Mouse (Mus musculus) midbrain, embryonic 11.5 days (tissue): ENCODE measurements around the gene Esam. TPM values are rescaled to one million over a fixed set of nuclear protein-coding genes. Genes with fewer than 3 reads are reported as not detected.

Experiments used
- ATAC-seq: fragments of 200-750 bp; cut with Nextera tagmentation; 2 replicates; pipeline ENCODE4 v1.8.0; 2017; ENCODE audit warnings: moderate TSS enrichment, moderate library complexity; ENCODE audit not compliant: low FRiP score
- DNase-seq: peaks from one replicate; pipeline ENCODE4 v3.0.0; 2015; ENCODE audit warnings: low spot score; ENCODE audit errors: missing footprints
- H3K27ac ChIP-seq: fragments of 300-500 bp; sonication (generic); 2 replicates; pipeline ENCODE4 v1.5.1; 2014; ENCODE audit warnings: low read depth, low read length
- H3K27me3 ChIP-seq: fragments of 300-500 bp; sonication (generic); 2 replicates; pipeline ENCODE4 v1.6.1; 2014; ENCODE audit warnings: mild to moderate bottlenecking, low read length, moderate library complexity, mixed read lengths; ENCODE audit not compliant: control insufficient read depth, insufficient read depth
- H3K36me3 ChIP-seq: fragments of 300-500 bp; sonication (generic); 2 replicates; pipeline ENCODE4 v1.6.1; 2014; ENCODE audit warnings: mild to moderate bottlenecking, low read length, moderate library complexity, mixed read lengths; ENCODE audit not compliant: control insufficient read depth, insufficient read depth
- H3K4me1 ChIP-seq: fragments of 300-500 bp; sonication (generic); 2 replicates; pipeline ENCODE4 v1.6.1; 2014; ENCODE audit warnings: low read length; ENCODE audit not compliant: control insufficient read depth, insufficient read depth
- H3K4me2 ChIP-seq: fragments of 300-500 bp; sonication (generic); 2 replicates; pipeline ENCODE4 v1.6.1; 2014; ENCODE audit warnings: mild to moderate bottlenecking, moderate library complexity
- H3K4me3 ChIP-seq: fragments of 300-500 bp; sonication (generic); 2 replicates; pipeline ENCODE4 v1.5.1; 2014; ENCODE audit warnings: low read depth, low read length
- H3K9ac ChIP-seq: fragments of 300-500 bp; sonication (generic); 2 replicates; pipeline ENCODE4 v1.6.1; 2014; ENCODE audit warnings: low read length
- H3K9me3 ChIP-seq: fragments of 300-500 bp; sonication (generic); 2 replicates; pipeline ENCODE4 v1.6.1; 2016; ENCODE audit warnings: low read length; ENCODE audit not compliant: control insufficient read depth
- WGBS: fragments of 180-500 bp; shearing (Covaris S2); extraction: QIAGEN DNeasy Blood & Tissue Kit; methylation state at CpG from one replicate; pipeline ENCODE4 v1.1.7; 2014; 5-methylcytosine and 5-hydroxymethylcytosine counted together
- polyA plus RNA-seq: library from polyadenylated mRNA; unstranded; fragments of >200 nt; fragmentation: Nextera tagmentation; extraction: Ambion mirVana; gene quantifications from 2 replicates; pipeline ENCODE4 v1.2.1, GENCODE M21; 2014

Esam gene
- polyA plus RNA-seq, 1 experiment from 2014 or later, result 29.6 TPM

GRCm38 (mm10) chr9:37540226-37540625 lies 12.3 kb downstream of the Esam start:
- Histone ChIP-seq H3K4me2 (no peak overlapping the region), H3K27ac (no peak overlapping the region), H3K9ac (no peak overlapping the region), H3K27me3 (peaks cover 10% of the 10 kb centered on the region), H3K4me1 (peaks cover 10% of the 10 kb centered on the region), H3K4me3 (no peak overlapping the region), H3K36me3 (no peaks in the 10 kb centered on the region), H3K9me3 (no peaks in the 10 kb centered on the region)
- ATAC-seq (no peak), DNase-seq (no peak)
- WGBS, result 89% methylated on average over 4 of the region's 4 CpGs

GRCm38 (mm10) chr9:37540701-37541575 lies 13.1 kb downstream of the Esam start:
- Histone ChIP-seq H3K9ac (no peak overlapping the region), H3K27ac (no peak overlapping the region), H3K4me3 (no peak overlapping the region), H3K9me3 (no peaks in the 10 kb centered on the region), H3K4me1 (peaks cover 10% of the 10 kb centered on the region), H3K4me2 (no peak overlapping the region), H3K27me3 (peaks cover 17% of the 10 kb centered on the region), H3K36me3 (no peaks in the 10 kb centered on the region)
- DNase-seq (no peak), ATAC-seq (no peak)
- 81% methylated on average over 6 of the region's 6 CpGs for WGBS

- no peak for DNase-seq
- WGBS, result 80% methylated on average over 7 of the region's 7 CpGs
- no peak for ATAC-seq
- peaks cover 10% of the 10 kb centered on the region for H3K4me1 ChIP-seq
- H3K9me3 ChIP-seq, result no peaks in the 10 kb centered on the region
- H3K27ac ChIP-seq, result no peak overlapping the region
- H3K4me2 ChIP-seq, result no peak overlapping the region
- peaks cover 25% of the 10 kb centered on the region for H3K27me3 ChIP-seq
- no peak overlapping the region for H3K9ac ChIP-seq
- H3K4me3 ChIP-seq, result no peak overlapping the region
- no peaks in the 10 kb centered on the region for H3K36me3 ChIP-seq
Measured at GRCm38 (mm10) chr9:37541851-37542642, 14.2 kb downstream of the Esam start.

GRCm38 (mm10) chr9:37543869-37544440 lies 16.1 kb downstream of the Esam start:
- DNase-seq (peak; percentile 88), ATAC-seq (peak; percentile 10; the same call in 1 of the 2 replicates)
- no peak overlapping the region for H3K9ac ChIP-seq
- H3K36me3 ChIP-seq, result no peaks in the 10 kb centered on the region
- H3K27me3 ChIP-seq, result peaks cover 34% of the 10 kb centered on the region
- H3K9me3 ChIP-seq, result no peaks in the 10 kb centered on the region
- H3K4me3 ChIP-seq, result peak overlapping the region; percentile 11
- 24% methylated on average over 12 of the region's 12 CpGs for WGBS
- peak overlapping the region; percentile 46 for H3K4me2 ChIP-seq
- H3K27ac ChIP-seq, result no peak overlapping the region; the same call in 1 of the 2 replicates
- peaks cover 10% of the 10 kb centered on the region for H3K4me1 ChIP-seq

GRCm38 (mm10) chr9:37544447-37545165 lies 16.7 kb downstream of the Esam start:
- under 1% methylated on average over 29 of the region's 29 CpGs for WGBS
- peaks cover 40% of the 10 kb centered on the region for H3K27me3 ChIP-seq
- peak overlapping the region; percentile 46 for H3K4me2 ChIP-seq
- no peaks in the 10 kb centered on the region for H3K9me3 ChIP-seq
- no peak overlapping the region for H3K27ac ChIP-seq
- peaks cover 10% of the 10 kb centered on the region for H3K4me1 ChIP-seq
- H3K36me3 ChIP-seq, result no peaks in the 10 kb centered on the region
- ATAC-seq (peak; percentile 67), DNase-seq (peak; percentile 97)
- H3K9ac ChIP-seq, result 0 out of 2 replicates have a peak overlapping the region, but pooled peaks have one; percentile 1
- peak overlapping the region; percentile 16 for H3K4me3 ChIP-seq

- Histone ChIP-seq H3K36me3 (no peaks in the 10 kb centered on the region), H3K4me2 (peak overlapping the region; percentile 46), H3K27me3 (peaks cover 46% of the 10 kb centered on the region), H3K9ac (no peak overlapping the region), H3K4me1 (peaks cover 10% of the 10 kb centered on the region), H3K27ac (no peak overlapping the region), H3K9me3 (no peaks in the 10 kb centered on the region), H3K4me3 (peak overlapping the region; percentile 16)
- peak; percentile 57 for ATAC-seq
- peak; percentile 92 for DNase-seq
- WGBS, result 4% methylated on average over 17 of the region's 17 CpGs
Measured at GRCm38 (mm10) chr9:37545166-37545610, 17.3 kb downstream of the Esam start.

GRCm38 (mm10) chr9:37545847-37546452 lies 18.1 kb downstream of the Esam start:
- Histone ChIP-seq H3K4me3 (no peak overlapping the region), H3K4me2 (no peak overlapping the region), H3K4me1 (peaks cover 10% of the 10 kb centered on the region), H3K9me3 (no peaks in the 10 kb centered on the region), H3K27me3 (peaks cover 54% of the 10 kb centered on the region), H3K36me3 (no peaks in the 10 kb centered on the region), H3K9ac (no peak overlapping the region), H3K27ac (no peak overlapping the region)
- DNase-seq, result peak; percentile 91
- 7% methylated on average over 27 of the region's 27 CpGs for WGBS
- no peak for ATAC-seq

- Histone ChIP-seq H3K27me3 (peaks cover 63% of the 10 kb centered on the region), H3K4me1 (peaks cover 10% of the 10 kb centered on the region), H3K9me3 (no peaks in the 10 kb centered on the region), H3K36me3 (no peaks in the 10 kb centered on the region), H3K9ac (no peak overlapping the region), H3K27ac (no peak overlapping the region), H3K4me3 (no peak overlapping the region), H3K4me2 (no peak overlapping the region)
- 81% methylated on average over 1 of the region's 1 CpGs for WGBS
- ATAC-seq (no peak), DNase-seq (no peak)
Measured at GRCm38 (mm10) chr9:37546889-37547288, 19.0 kb downstream of the Esam start.
